Mouse (Mus musculus) limb, embryonic 12.5 days (tissue): ENCODE data around the gene Hdac5. TPM values are rescaled to one million over a fixed set of nuclear protein-coding genes. Genes with fewer than 3 reads are reported as not detected.

ENCODE experiments used
- ATAC-seq: fragments of 200-750 bp; cut with Nextera tagmentation; 2 replicates; pipeline ENCODE4 v1.8.0; 2017; ENCODE audit warnings: low read depth, moderate TSS enrichment; ENCODE audit not compliant: insufficient number of reproducible peaks, insufficient read depth, low FRiP score, low TSS enrichment
- H3K27ac ChIP-seq: fragments of 300-500 bp; sonication (generic); 2 replicates; pipeline ENCODE4 v1.5.1; 2016; ENCODE audit warnings: mild to moderate bottlenecking, moderate library complexity
- H3K27me3 ChIP-seq: fragments of 300-500 bp; sonication (generic); 2 replicates; pipeline ENCODE4 v1.6.1; 2016; ENCODE audit warnings: mild to moderate bottlenecking, moderate library complexity
- H3K36me3 ChIP-seq: fragments of 300-500 bp; sonication (generic); 2 replicates; pipeline ENCODE4 v1.6.1; 2016; ENCODE audit warnings: mild to moderate bottlenecking, moderate library complexity
- H3K4me1 ChIP-seq: fragments of 300-500 bp; sonication (generic); replicated peaks from 2 replicates; pipeline ENCODE4 v1.6.1; 2016
- H3K4me2 ChIP-seq: fragments of 300-500 bp; sonication (generic); 2 replicates; pipeline ENCODE4 v1.6.1; 2016; ENCODE audit warnings: mild to moderate bottlenecking, moderate library complexity
- H3K4me3 ChIP-seq: fragments of 300-500 bp; sonication (generic); replicated peaks from 2 replicates; pipeline ENCODE4 v1.5.1; 2016; ENCODE audit warnings: mild to moderate bottlenecking
- H3K9ac ChIP-seq: fragments of 300-500 bp; sonication (generic); replicated peaks from 2 replicates; pipeline ENCODE4 v1.6.1; 2016; ENCODE audit warnings: mild to moderate bottlenecking, moderate library complexity
- H3K9me3 ChIP-seq: fragments of 300-500 bp; sonication (generic); 2 replicates; pipeline ENCODE4 v1.6.1; 2016; ENCODE audit warnings: mild to moderate bottlenecking, moderate library complexity
- WGBS: fragments of 180-500 bp; shearing (Covaris S2); methylation state at CpG from one replicate; pipeline ENCODE4 v1.1.7; 2016; 5-methylcytosine and 5-hydroxymethylcytosine counted together
- polyA plus RNA-seq: library from polyadenylated mRNA; unstranded; fragments of >200 nt; fragmentation: Nextera tagmentation; extraction: Ambion mirVana; gene quantifications from 2 replicates; pipeline ENCODE4 v1.2.1, GENCODE M21; 2016

Hdac5 gene
- polyA plus RNA-seq, 1 experiment from 2014 or later, result 58.1 TPM

DNA sequence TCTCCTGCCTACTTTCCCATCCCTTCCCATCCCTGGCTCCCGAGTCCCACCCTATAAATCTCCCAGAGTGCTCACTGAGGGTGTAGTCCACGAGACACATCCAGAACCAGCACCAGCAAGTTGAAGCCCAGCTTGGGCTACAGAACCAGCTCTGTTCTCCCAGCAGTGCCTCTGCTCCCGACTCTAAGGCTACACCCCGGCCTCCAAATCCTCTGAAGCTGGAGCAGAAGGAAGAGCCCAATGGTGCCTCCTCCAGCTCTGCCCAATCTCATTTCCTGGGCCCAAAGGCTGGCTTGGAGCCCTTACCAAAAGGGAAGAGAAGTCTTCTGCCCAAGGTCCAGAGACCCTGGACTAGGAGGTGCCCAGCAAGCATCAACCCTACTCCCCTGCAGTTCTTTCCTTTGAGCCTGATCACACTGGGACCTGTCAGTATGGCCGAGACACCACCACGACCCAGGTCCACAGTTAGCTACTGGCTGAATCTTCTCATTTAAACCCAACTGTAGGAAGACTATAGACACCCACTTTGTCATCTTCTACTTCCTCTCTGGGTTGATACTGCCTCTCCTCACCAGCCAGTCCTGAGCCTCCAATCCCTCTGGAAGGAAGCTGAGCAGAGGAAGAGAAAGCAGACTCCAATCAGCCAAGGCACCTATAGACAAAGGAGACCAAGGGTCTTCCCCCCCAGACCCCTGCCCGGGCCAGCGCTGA, 8.6 kb downstream of the Hdac5 start:
- H3K4me1 ChIP-seq, result peaks cover 72% of the 10 kb centered on the region

GRCm38 (mm10) chr11:102220451-102220850, 9.5 kb downstream of the Hdac5 start:
- Histone ChIP-seq H3K36me3 (peaks cover 27% of the 10 kb centered on the region; the same call in 1 of the 2 replicates), H3K9ac (no peak overlapping the region), H3K27ac (peak overlapping the region; percentile 23; the same call in 1 of the 2 replicates), H3K4me1 (peaks cover 74% of the 10 kb centered on the region), H3K4me2 (no peak overlapping the region), H3K4me3 (no peak overlapping the region), H3K27me3 (peaks cover 10% of the 10 kb centered on the region), H3K9me3 (no peaks in the 10 kb centered on the region)
- 57% methylated on average over 6 of the region's 6 CpGs for WGBS
- no peak for ATAC-seq

More for the DNA sequence above, 8.6 kb downstream of the Hdac5 start:
- no peak overlapping the region for H3K4me2 ChIP-seq
- no peak overlapping the region for H3K9ac ChIP-seq
- no peaks in the 10 kb centered on the region for H3K9me3 ChIP-seq
- 84% methylated on average over 8 of the region's 8 CpGs for WGBS
- ATAC-seq, result no peak
- H3K36me3 ChIP-seq, result peaks cover 27% of the 10 kb centered on the region; the same call in 1 of the 2 replicates
- H3K27ac ChIP-seq, result no peak overlapping the region
- H3K4me3 ChIP-seq, result no peak overlapping the region
- peaks cover 13% of the 10 kb centered on the region for H3K27me3 ChIP-seq

- peak overlapping the region; percentile 23; the same call in 1 of the 2 replicates for H3K27ac ChIP-seq
Observed at GRCm38 (mm10) chr11:102219994-102220346, 10.0 kb downstream of the Hdac5 start.

GRCm38 (mm10) chr11:102219247-102219993, 10.5 kb downstream of the Hdac5 start:
- peak overlapping the region; percentile 64; the same call in 1 of the 2 replicates for H3K9ac ChIP-seq
- ATAC-seq, result no peak
- H3K4me3 ChIP-seq, result peak overlapping the region; percentile 41
- peak overlapping the region; percentile 82 for H3K4me2 ChIP-seq
- H3K36me3 ChIP-seq, result peaks cover 27% of the 10 kb centered on the region; the same call in 1 of the 2 replicates
- H3K27ac ChIP-seq, result peak overlapping the region; percentile 81
- H3K27me3 ChIP-seq, result no peaks in the 10 kb centered on the region
- no peaks in the 10 kb centered on the region for H3K9me3 ChIP-seq
- WGBS, result 59% methylated on average over 14 of the region's 14 CpGs
- H3K4me1 ChIP-seq, result peaks cover 75% of the 10 kb centered on the region

More at GRCm38 (mm10) chr11:102219994-102220346, 10.0 kb downstream of the Hdac5 start:
- Histone ChIP-seq H3K4me2 (no peak overlapping the region), H3K4me1 (peaks cover 75% of the 10 kb centered on the region), H3K36me3 (peaks cover 27% of the 10 kb centered on the region; the same call in 1 of the 2 replicates), H3K27me3 (peaks cover 5% of the 10 kb centered on the region; the same call in 1 of the 2 replicates), H3K9me3 (no peaks in the 10 kb centered on the region), H3K4me3 (no peak overlapping the region), H3K9ac (no peak overlapping the region)
- WGBS, result 79% methylated on average over 4 of the region's 4 CpGs
- ATAC-seq, result no peak

- ATAC-seq, result peak; percentile 63
- Histone ChIP-seq H3K27ac (peak overlapping the region; percentile 81), H3K27me3 (no peaks in the 10 kb centered on the region), H3K4me3 (peak overlapping the region; percentile 41), H3K4me2 (peak overlapping the region; percentile 82), H3K36me3 (peaks cover 21% of the 10 kb centered on the region; the same call in 1 of the 2 replicates), H3K4me1 (peaks cover 77% of the 10 kb centered on the region), H3K9me3 (no peaks in the 10 kb centered on the region), H3K9ac (peak overlapping the region; percentile 64)
- 2% methylated on average over 10 of the region's 10 CpGs for WGBS
Observed at GRCm38 (mm10) chr11:102218783-102219182, 11.2 kb downstream of the Hdac5 start.

DNA sequence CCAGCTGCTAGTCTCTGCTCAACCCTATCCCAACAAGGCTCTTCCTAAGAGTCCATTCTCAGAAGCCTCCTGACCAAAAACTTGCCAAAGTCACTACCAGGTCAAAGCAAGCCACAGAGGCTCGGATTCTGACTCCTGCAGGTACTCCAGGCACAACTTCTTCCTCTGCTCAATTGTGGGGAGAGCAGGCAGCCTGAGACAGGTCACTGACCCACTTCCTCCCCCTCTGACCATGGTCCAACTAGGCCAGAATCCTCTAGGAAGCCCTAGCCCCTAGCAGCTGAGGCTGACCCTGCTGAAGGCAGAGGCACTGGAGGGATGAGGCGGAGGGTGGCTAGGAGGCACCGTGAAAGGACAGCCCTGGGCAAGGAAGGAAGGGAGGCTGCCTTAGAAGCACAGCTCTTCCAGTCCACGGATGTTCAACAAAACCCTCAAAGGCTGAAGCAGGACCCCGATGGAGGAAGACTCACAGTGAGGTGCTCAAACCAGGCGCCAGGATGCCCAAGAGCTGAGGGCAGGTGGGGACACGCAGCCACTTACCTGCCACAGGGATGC, 12.0 kb downstream of the Hdac5 start:
- Histone ChIP-seq H3K4me2 (peak overlapping the region; percentile 82), H3K4me1 (peaks cover 76% of the 10 kb centered on the region), H3K4me3 (peak overlapping the region; percentile 41), H3K36me3 (peaks cover 16% of the 10 kb centered on the region; the same call in 1 of the 2 replicates), H3K9me3 (no peaks in the 10 kb centered on the region), H3K27ac (peak overlapping the region; percentile 81), H3K27me3 (no peaks in the 10 kb centered on the region), H3K9ac (peak overlapping the region; percentile 64)
- ATAC-seq, result no peak
- WGBS, result 73% methylated on average over 7 of the region's 7 CpGs

- H3K9me3 ChIP-seq, result no peaks in the 10 kb centered on the region
- H3K9ac ChIP-seq, result 0 out of 2 replicates have a peak overlapping the region, but pooled peaks have one; percentile 64
- H3K36me3 ChIP-seq, result peaks cover 16% of the 10 kb centered on the region; the same call in 1 of the 2 replicates
- peak overlapping the region; percentile 41 for H3K4me3 ChIP-seq
- H3K27ac ChIP-seq, result no peak overlapping the region
- no peaks in the 10 kb centered on the region for H3K27me3 ChIP-seq
- H3K4me2 ChIP-seq, result peak overlapping the region; percentile 82
- 78% methylated on average over 6 of the region's 6 CpGs for WGBS
- peaks cover 73% of the 10 kb centered on the region for H3K4me1 ChIP-seq
- no peak for ATAC-seq
Observed at GRCm38 (mm10) chr11:102217396-102217795, 12.6 kb downstream of the Hdac5 start.

DNA sequence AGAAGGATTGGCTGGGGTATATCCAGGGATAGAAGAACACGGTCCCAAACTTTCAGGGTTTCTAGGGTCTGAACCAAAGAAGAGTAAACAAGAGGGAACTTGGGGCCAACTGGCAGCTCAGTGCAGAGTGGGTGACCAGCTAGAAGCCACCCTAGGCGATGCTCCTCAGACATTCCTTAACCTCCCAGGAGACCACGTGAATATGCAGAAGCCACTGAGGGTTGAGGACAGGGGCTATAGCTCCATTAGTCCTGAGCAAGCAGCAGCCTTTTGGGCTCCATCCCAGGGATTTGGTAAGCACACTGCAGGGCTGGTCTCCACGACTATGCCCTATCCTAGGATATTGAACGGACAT, 13.1 kb downstream of the Hdac5 start:
- Histone ChIP-seq H3K9me3 (no peaks in the 10 kb centered on the region), H3K4me2 (peak overlapping the region; percentile 82), H3K27me3 (no peaks in the 10 kb centered on the region), H3K4me1 (peaks cover 79% of the 10 kb centered on the region), H3K4me3 (peak overlapping the region; percentile 41; the same call in 1 of the 2 replicates), H3K9ac (0 out of 2 replicates have a peak overlapping the region, but pooled peaks have one; percentile 27), H3K36me3 (peaks cover 16% of the 10 kb centered on the region; the same call in 1 of the 2 replicates), H3K27ac (peak overlapping the region; percentile 45; the same call in 1 of the 2 replicates)
- no peak for ATAC-seq
- 56% methylated on average over 5 of the region's 5 CpGs for WGBS

DNA sequence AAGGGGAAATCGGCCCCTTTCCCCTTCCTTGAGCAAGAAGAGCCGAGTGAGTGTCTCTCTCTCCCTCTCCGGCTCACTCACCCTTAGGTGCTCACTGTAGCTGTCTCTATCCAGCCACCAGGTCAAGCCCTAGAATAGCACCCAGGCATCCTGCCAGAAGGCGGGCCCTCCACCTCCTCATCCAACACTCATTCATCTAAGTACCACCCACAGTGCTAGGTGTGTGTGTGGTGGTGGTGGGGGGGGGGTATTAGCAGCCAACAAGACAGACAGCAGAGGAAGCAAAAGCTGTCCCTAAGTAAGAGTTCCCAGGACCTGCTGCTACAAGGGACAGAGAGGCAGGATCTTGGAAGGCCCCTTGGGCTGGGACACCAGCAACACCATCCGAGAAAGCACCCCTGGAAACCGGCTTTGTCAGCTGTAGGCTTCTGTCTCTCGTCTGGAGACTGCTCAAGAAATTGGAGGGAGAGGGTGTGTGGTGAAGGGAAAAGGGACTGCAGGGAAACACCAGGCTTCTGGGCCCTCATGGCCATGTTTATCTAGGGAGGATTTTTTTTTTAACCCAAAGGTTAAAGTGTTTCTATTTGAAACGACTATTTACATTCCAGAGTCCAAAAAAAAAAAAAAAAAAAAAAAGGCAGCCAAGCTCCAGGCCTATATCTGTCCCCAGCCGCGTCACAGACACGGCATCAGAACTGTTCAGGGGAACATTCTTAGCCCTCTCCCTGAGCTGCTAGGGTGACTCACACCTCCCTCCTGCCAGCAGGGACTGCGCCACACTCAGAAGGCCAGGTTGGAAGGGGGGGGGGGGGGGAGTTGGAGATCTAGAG, 13.7 kb downstream of the Hdac5 start:
- WGBS, result 46% methylated on average over 12 of the region's 12 CpGs
- Histone ChIP-seq H3K4me2 (peak overlapping the region; percentile 82), H3K4me1 (peaks cover 82% of the 10 kb centered on the region), H3K36me3 (peaks cover 10% of the 10 kb centered on the region; the same call in 1 of the 2 replicates), H3K9ac (peak overlapping the region; percentile 27; the same call in 1 of the 2 replicates), H3K27ac (peak overlapping the region; percentile 77), H3K4me3 (peak overlapping the region; percentile 41; the same call in 1 of the 2 replicates), H3K27me3 (no peaks in the 10 kb centered on the region), H3K9me3 (no peaks in the 10 kb centered on the region)
- no peak for ATAC-seq

DNA sequence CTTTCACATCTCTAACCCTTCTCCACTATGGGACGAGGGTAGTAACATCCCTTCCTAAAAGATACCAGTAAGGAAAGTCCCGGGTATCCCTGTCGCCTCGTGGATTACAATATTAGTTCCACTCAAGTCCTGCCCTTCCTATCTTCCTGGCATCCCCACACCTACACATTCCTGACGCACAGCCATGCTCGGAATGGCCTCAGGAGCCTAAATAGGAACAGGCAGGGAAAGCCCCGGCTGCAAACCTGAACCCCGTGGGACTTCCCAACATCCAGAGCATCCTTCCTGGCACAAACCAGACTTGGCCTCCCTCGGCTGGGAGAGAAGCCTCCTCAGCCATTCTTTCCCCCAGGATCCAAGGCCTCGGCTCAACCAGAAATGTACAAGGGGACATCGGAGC, 14.5 kb downstream of the Hdac5 start:
- Histone ChIP-seq H3K27me3 (no peaks in the 10 kb centered on the region), H3K9ac (peak overlapping the region; percentile 18; the same call in 1 of the 2 replicates), H3K4me1 (peaks cover 83% of the 10 kb centered on the region), H3K4me3 (no peak overlapping the region), H3K4me2 (0 out of 2 replicates have a peak overlapping the region, but pooled peaks have one; percentile 82), H3K36me3 (peaks cover 3% of the 10 kb centered on the region; the same call in 1 of the 2 replicates), H3K9me3 (no peaks in the 10 kb centered on the region), H3K27ac (peak overlapping the region; percentile 77; the same call in 1 of the 2 replicates)
- ATAC-seq, result no peak
- WGBS, result 79% methylated on average over 11 of the region's 11 CpGs
